Mouse (Mus musculus): Measurements from ENCODE around the gene Bfar. TPM values are rescaled to one million over a fixed set of nuclear protein-coding genes. Genes with fewer than 3 reads are reported as not detected.
"Not testable (repeated sequence)": the region's sequence is repeated elsewhere in the genome, so short reads cannot be mapped to it uniquely, and the experiment has no call there.

The Bfar gene
- polyA plus RNA-seq, 1 experiment, result 24.1 TPM

DNA sequence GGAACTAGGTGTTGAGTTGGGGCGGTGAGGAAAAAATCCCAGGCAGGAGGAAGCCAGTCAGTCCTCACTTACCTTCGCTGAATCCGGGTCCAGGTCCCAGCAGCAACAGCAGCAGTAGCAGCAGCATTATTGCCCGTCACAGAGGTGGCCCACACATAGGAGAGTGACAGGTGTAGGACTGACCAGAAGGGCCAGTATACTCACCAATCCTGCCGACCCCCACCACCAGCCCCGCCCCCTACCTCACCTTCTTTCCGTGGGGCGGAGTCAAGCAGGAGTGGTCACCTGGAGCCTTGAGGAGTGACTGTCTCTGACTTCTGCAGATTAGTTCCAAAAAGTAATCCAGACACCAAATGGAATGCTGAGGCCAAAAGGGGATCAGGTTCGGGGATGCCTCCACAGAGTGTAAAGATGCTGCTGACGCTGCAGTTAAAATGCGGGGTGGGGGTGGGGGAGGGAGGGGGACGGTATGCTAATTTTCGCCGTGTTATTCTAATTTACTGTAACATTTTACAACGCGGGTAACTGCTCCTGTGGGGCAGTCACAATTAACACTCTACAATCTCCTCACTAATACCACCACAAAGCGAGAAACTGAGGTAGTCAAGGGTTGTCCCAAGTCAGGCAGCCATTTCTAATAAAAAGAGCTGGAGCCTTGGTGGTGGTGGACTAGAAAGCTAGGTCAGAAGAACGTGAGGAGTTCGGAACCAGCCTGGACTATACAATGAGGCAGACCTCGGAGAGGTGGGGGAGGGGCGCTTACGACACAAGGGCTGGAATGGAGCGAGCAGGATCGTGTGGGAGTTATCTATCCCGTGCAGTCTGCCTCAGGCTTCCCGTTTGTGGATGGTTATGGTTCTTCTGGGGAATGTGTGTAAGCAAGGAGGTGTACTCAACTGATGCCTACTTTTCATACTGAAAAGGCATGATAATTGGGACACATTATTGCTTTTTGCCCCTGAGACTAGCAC is 58.9 kb downstream of the Bfar start, which contains the start of gene Pla2g10:
Gene Pla2g10 (minus strand): TSS at position 699 of the 971 bp plus-strand sequence.
- H3K4me1 ChIP-seq (ENCODE audit: control insufficient read depth, insufficient read depth, low read length), result peaks cover 4% of the 10 kb centered on the region
- TF ChIP-seq EP300 (IDR thresholded peaks at IDR 0.05; ENCODE audit: insufficient read depth, low read depth, low read length) (0 out of 2 replicates have a peak, but pooled peaks have one; percentile 11), CTCF (IDR thresholded peaks at IDR 0.05; ENCODE audit: low read depth, low read length) (no peak), POLR2A (IDR thresholded peaks at IDR 0.05; ENCODE audit: insufficient read depth, low read length) (no peak)
- H3K9ac ChIP-seq (ENCODE audit: low read depth, poor library complexity, severe bottlenecking), result peak within 1 kb of the TSS; percentile 61
- H3K36me3 ChIP-seq (ENCODE audit: control insufficient read depth, insufficient read depth, low read length, poor library complexity, severe bottlenecking), result no peaks in the 10 kb centered on the region
- H3K27ac ChIP-seq (ENCODE audit: insufficient read depth, low read length), result peak within 1 kb of the TSS; percentile 66
- peak within 1 kb of the TSS; percentile 19 for H3K4me3 ChIP-seq (ENCODE audit: low read depth, low read length)
- no peaks in the 10 kb centered on the region for H3K27me3 ChIP-seq (ENCODE audit: control insufficient read depth, insufficient read depth, low read length, poor library complexity, severe bottlenecking)
- no peaks in the 10 kb centered on the region for H3K9me3 ChIP-seq (replicated peaks; ENCODE audit: control insufficient read depth, insufficient read depth, low read length, poor library complexity, severe bottlenecking)

GRCm38 (mm10) chr16:13732786-13733185 is 61.1 kb downstream of the Bfar start:
- H3K27me3 ChIP-seq (ENCODE audit: control insufficient read depth, insufficient read depth, low read length, poor library complexity, severe bottlenecking), result no peaks in the 10 kb centered on the region
- no peaks in the 10 kb centered on the region for H3K9me3 ChIP-seq (replicated peaks; ENCODE audit: control insufficient read depth, insufficient read depth, low read length, poor library complexity, severe bottlenecking)
- H3K9ac ChIP-seq (ENCODE audit: low read depth, poor library complexity, severe bottlenecking), result no peak overlapping the region
- 0 out of 2 replicates have a peak overlapping the region, but pooled peaks have one; percentile 15 for H3K27ac ChIP-seq (ENCODE audit: insufficient read depth, low read length)
- H3K4me3 ChIP-seq (ENCODE audit: low read depth, low read length), result no peak overlapping the region
- TF ChIP-seq POLR2A (IDR thresholded peaks at IDR 0.05; ENCODE audit: insufficient read depth, low read length) (no peak), CTCF (IDR thresholded peaks at IDR 0.05; ENCODE audit: low read depth, low read length) (no peak), EP300 (IDR thresholded peaks at IDR 0.05; ENCODE audit: insufficient read depth, low read depth, low read length) (0 out of 2 replicates have a peak, but pooled peaks have one; percentile 43)
- H3K36me3 ChIP-seq (ENCODE audit: control insufficient read depth, insufficient read depth, low read length, poor library complexity, severe bottlenecking), result no peaks in the 10 kb centered on the region
- H3K4me1 ChIP-seq (ENCODE audit: control insufficient read depth, insufficient read depth, low read length), result peaks cover 3% of the 10 kb centered on the region

GRCm38 (mm10) chr16:13733518-13734137 is 62.0 kb downstream of the Bfar start:
- Histone ChIP-seq H3K4me1 (ENCODE audit: control insufficient read depth, insufficient read depth, low read length) (peaks cover 2% of the 10 kb centered on the region), H3K27me3 (ENCODE audit: control insufficient read depth, insufficient read depth, low read length, poor library complexity, severe bottlenecking) (no peaks in the 10 kb centered on the region), H3K27ac (ENCODE audit: insufficient read depth, low read length) (no peak overlapping the region), H3K9ac (ENCODE audit: low read depth, poor library complexity, severe bottlenecking) (no peak overlapping the region), H3K9me3 (replicated peaks; ENCODE audit: control insufficient read depth, insufficient read depth, low read length, poor library complexity, severe bottlenecking) (no peaks in the 10 kb centered on the region), H3K4me3 (ENCODE audit: low read depth, low read length) (no peak overlapping the region), H3K36me3 (ENCODE audit: control insufficient read depth, insufficient read depth, low read length, poor library complexity, severe bottlenecking) (no peaks in the 10 kb centered on the region; the same call in 1 of the 2 replicates)
- 0 out of 2 replicates have a peak, but pooled peaks have one; percentile 3 for TF ChIP-seq EP300 (IDR thresholded peaks at IDR 0.05; ENCODE audit: insufficient read depth, low read depth, low read length)
- no peak for TF ChIP-seq POLR2A (IDR thresholded peaks at IDR 0.05; ENCODE audit: insufficient read depth, low read length)
- TF ChIP-seq CTCF (IDR thresholded peaks at IDR 0.05; ENCODE audit: low read depth, low read length), result peak; percentile 87

DNA sequence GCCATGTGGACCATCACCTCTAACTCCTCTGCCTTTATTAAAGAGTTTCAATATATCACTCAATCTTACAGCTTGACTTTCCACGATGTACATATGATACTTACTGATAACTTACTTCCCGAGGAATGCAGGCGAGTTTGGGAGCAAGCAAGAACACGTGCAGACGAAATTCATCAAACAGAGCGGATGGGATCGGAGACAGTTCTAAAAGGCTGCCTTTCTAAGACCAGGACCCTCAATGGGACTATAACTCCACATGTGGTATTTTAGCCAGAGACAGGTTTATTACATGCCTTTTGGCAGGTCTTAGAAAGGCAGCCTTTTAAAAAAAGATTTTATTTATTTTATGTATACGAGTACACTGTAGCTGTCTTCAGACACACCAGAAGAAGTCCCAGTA is 64.3 kb downstream of the Bfar start:
- Histone ChIP-seq H3K9ac (ENCODE audit: low read depth, poor library complexity, severe bottlenecking) (no peak overlapping the region), H3K4me3 (ENCODE audit: low read depth, low read length) (no peak overlapping the region), H3K9me3 (replicated peaks; ENCODE audit: control insufficient read depth, insufficient read depth, low read length, poor library complexity, severe bottlenecking) (no peaks in the 10 kb centered on the region), H3K27me3 (ENCODE audit: control insufficient read depth, insufficient read depth, low read length, poor library complexity, severe bottlenecking) (no peaks in the 10 kb centered on the region), H3K36me3 (ENCODE audit: control insufficient read depth, insufficient read depth, low read length, poor library complexity, severe bottlenecking) (no peaks in the 10 kb centered on the region; the same call in 1 of the 2 replicates), H3K4me1 (ENCODE audit: control insufficient read depth, insufficient read depth, low read length) (peaks cover 7% of the 10 kb centered on the region), H3K27ac (ENCODE audit: insufficient read depth, low read length) (no peak overlapping the region)
- no peak for TF ChIP-seq EP300 (IDR thresholded peaks at IDR 0.05; ENCODE audit: insufficient read depth, low read depth, low read length)
- no peak for TF ChIP-seq CTCF (IDR thresholded peaks at IDR 0.05; ENCODE audit: low read depth, low read length)
- TF ChIP-seq POLR2A (IDR thresholded peaks at IDR 0.05; ENCODE audit: insufficient read depth, low read length), result no peak

DNA sequence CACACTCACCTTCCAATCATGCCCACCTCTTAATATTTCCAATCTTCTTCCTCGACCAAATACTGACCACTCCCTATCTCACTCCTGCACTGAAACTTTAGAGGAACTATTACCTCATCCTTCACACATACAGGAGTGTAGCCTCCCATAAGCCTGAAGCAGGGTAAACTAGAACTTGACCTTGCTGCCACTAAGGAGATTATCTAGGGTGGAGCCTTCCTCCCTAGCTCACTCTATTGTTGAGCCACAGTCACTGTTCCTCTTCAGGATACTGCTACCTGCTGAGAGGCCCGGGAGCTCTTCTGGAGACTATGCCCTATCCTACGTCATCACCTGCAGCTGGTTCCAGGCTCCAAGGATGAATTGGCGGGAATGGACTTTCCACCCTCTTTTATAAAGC is 67.4 kb downstream of the Bfar start:
- H3K27ac ChIP-seq (ENCODE audit: insufficient read depth, low read length), result peak overlapping the region; percentile 87; the same call in 1 of the 2 replicates
- H3K36me3 ChIP-seq (ENCODE audit: control insufficient read depth, insufficient read depth, low read length, poor library complexity, severe bottlenecking); H3K9ac ChIP-seq (ENCODE audit: low read depth, poor library complexity, severe bottlenecking): not testable (repeated sequence)

More for the DNA sequence above, 67.4 kb downstream of the Bfar start:
- not testable (repeated sequence) for H3K27me3 ChIP-seq (ENCODE audit: control insufficient read depth, insufficient read depth, low read length, poor library complexity, severe bottlenecking); H3K9me3 ChIP-seq (replicated peaks; ENCODE audit: control insufficient read depth, insufficient read depth, low read length, poor library complexity, severe bottlenecking); H3K4me3 ChIP-seq (ENCODE audit: low read depth, low read length)
- peaks cover 14% of the 10 kb centered on the region for H3K4me1 ChIP-seq (ENCODE audit: control insufficient read depth, insufficient read depth, low read length)
